Mouse (Mus musculus) liver, embryonic 14.5 days (tissue): ENCODE measurements around the gene Spata3. TPM values are rescaled to one million over a fixed set of nuclear protein-coding genes. Genes with fewer than 3 reads are reported as not detected.

Source experiments
- ATAC-seq: fragments of 200-750 bp; cut with Nextera tagmentation; 2 replicates; pipeline ENCODE4 v1.8.0; 2017; ENCODE audit warnings: moderate number of reproducible peaks, mild to moderate bottlenecking, moderate library complexity; ENCODE audit not compliant: insufficient read depth
- DNase-seq, 3 experiments: peaks; one replicate each; pipeline ENCODE4 v3.0.0-alpha.2; 2012 to 2013; ENCODE audit warnings: low read depth in 3 of 3, low spot score in 3 of 3
- H3K27ac ChIP-seq: fragments of 300-500 bp; sonication (generic); 2 replicates; pipeline ENCODE4 v1.5.1; 2014; ENCODE audit warnings: moderate library complexity, mild to moderate bottlenecking, control low read depth, inconsistent platforms
- H3K27me3 ChIP-seq: fragments of 300-500 bp; sonication (generic); 2 replicates; pipeline ENCODE4 v1.6.1; 2014; ENCODE audit warnings: mild to moderate bottlenecking, low read length, moderate library complexity; ENCODE audit not compliant: control insufficient read depth, insufficient read depth
- H3K36me3 ChIP-seq: fragments of 300-500 bp; sonication (generic); replicated peaks from 2 replicates; pipeline ENCODE4 v1.6.1; 2014; ENCODE audit warnings: low read depth; ENCODE audit not compliant: control insufficient read depth, insufficient read depth
- H3K4me1 ChIP-seq, 2 experiments: fragments of 200-500 bp in 1 of 2; fragments of 300-500 bp in 1 of 2; sonication (generic) in 1 of 2; replicated peaks; 2 replicates each; pipeline ENCODE4 v1.6.1; 2012 to 2014; ENCODE audit warnings: antibody characterized with exemption in 1 of 2, inconsistent platforms in 1 of 2, low read length in 1 of 2; ENCODE audit not compliant: control insufficient read depth in 2 of 2, insufficient read depth in 2 of 2
- H3K4me2 ChIP-seq: fragments of 300-500 bp; sonication (generic); 2 replicates; pipeline ENCODE4 v1.6.1; 2014; ENCODE audit warnings: low read depth, mild to moderate bottlenecking, control low read depth, moderate library complexity
- H3K4me3 ChIP-seq, 2 experiments: fragments of 200-500 bp in 1 of 2; fragments of 300-500 bp in 1 of 2; sonication (generic) in 1 of 2; 2 replicates each; pipeline ENCODE4 v1.5.1; 2012 to 2014; ENCODE audit warnings: low read depth in 2 of 2, low read length in 2 of 2, mild to moderate bottlenecking in 2 of 2, control low read depth in 1 of 2, inconsistent platforms in 1 of 2, moderate library complexity in 1 of 2; ENCODE audit not compliant: insufficient read depth in 1 of 2
- H3K9ac ChIP-seq: fragments of 300-500 bp; sonication (generic); replicated peaks from 2 replicates; pipeline ENCODE4 v1.6.1; 2014; ENCODE audit warnings: mild to moderate bottlenecking, control low read depth, moderate library complexity
- H3K9me3 ChIP-seq: fragments of 300-500 bp; sonication (generic); 2 replicates; pipeline ENCODE4 v1.6.1; 2016; ENCODE audit warnings: low read length, mixed read lengths; ENCODE audit not compliant: control insufficient read depth
- CTCF ChIP-seq: IDR thresholded peaks from 2 replicates; pipeline ENCODE4 v1.5.1; 2016; ENCODE audit warnings: antibody characterized with exemption, low read depth, control low read depth
- EP300 ChIP-seq: IDR thresholded peaks from 2 replicates; pipeline ENCODE4 v1.6.1; 2016; ENCODE audit warnings: antibody characterized with exemption, low read depth
- WGBS: fragments of 180-500 bp; shearing (Covaris S2); extraction: QIAGEN DNeasy Blood & Tissue Kit; methylation state at CpG from one replicate; pipeline ENCODE4 v1.1.7; 2014; ENCODE audit not compliant: insufficient replicate concordance; 5-methylcytosine and 5-hydroxymethylcytosine counted together
- polyA plus RNA-seq, 2 experiments: library from polyadenylated mRNA; depleted of rRNA in 1 of 2; stranded (reverse) in 1 of 2; unstranded in 1 of 2; fragments of >200 nt; fragmentation: Nextera tagmentation in 1 of 2; extraction: Ambion mirVana in 1 of 2; gene quantifications; 2 replicates each; pipeline versions ENCODE4 v1.2.1 to v1.2.3; 2012 to 2014

The Spata3 gene
- polyA plus RNA-seq (2012; rRNA removed) (0.05 and 0.17 TPM in 2 replicates), polyA plus RNA-seq (2014; fragmentation: Nextera tagmentation; extraction: Ambion mirVana) (0.17 and 0.21 TPM in 2 replicates)

DNA sequence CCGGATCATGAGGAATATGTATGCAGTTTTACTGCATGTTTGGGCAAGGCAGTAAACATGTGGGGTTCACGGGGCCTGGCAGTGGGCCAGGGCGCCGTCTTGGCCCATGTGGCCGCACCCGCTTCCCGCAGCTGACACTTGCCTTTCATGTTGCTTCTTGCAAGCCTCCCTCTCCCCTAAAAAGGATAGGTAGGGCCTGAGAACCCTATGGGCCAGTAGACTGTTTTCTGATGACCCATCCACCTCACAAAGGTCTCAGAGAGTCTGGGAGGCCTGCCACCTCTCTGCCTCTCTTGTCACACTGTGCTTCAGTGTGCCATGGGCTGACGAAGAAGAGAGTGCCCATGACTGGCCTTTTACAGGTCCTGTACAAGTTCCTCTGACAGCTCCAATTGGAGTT lies at the start of gene Spata3:
Gene Spata3, plus strand, starts transcription at position 301 of the 400 bp plus-strand sequence.
- no peak for DNase-seq
- Histone ChIP-seq H3K4me2 (no peak within 1 kb of the TSS), H3K27me3 (peaks cover 19% of the 10 kb centered on the region), H3K36me3 (no peaks in the 10 kb centered on the region), H3K27ac (no peak within 1 kb of the TSS), H3K4me1 (peaks cover 0 to 4% of the 10 kb centered on the region in 2 experiments; a peak in 1 of 4 replicates), H3K4me3 (no peak within 1 kb of the TSS), H3K9ac (no peak within 1 kb of the TSS), H3K9me3 (no peaks in the 10 kb centered on the region)
- 74% methylated on average over 8 of the region's 8 CpGs for whole genome bisulfite sequencing
- TF ChIP-seq EP300 (no peak), CTCF (no peak)
- ATAC-seq: no peak

DNA sequence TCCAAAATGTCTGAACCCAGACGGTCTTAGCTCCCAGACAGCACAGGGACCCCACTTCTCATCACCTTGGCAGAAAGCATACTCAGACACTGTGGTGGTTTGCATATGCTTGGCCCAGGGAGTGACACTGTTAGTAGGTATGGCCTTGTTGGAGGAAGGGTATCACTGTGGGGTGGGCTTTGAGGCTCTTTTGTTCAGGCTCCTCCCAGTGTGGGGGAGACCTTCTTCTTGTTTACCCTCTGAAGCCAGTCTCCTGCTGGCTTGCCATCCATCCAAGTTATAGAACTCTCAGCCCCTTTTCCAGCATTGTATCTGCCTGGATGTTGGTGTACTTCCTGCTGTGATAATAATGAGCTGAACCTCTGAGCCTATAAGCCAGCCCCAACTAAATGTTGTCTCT lies 47.5 kb upstream of the Spata3 start:
- Histone ChIP-seq H3K4me2 (no peak overlapping the region), H3K9me3 (no peaks in the 10 kb centered on the region), H3K27me3 (no peaks in the 10 kb centered on the region), H3K4me1 (no peaks in the 10 kb centered on the region), H3K27ac (no peak overlapping the region), H3K36me3 (no peaks in the 10 kb centered on the region), H3K4me3 (no peak overlapping the region), H3K9ac (no peak overlapping the region)
- WGBS: 33% methylated on average over 1 of the region's 1 CpGs
- ATAC-seq: no peak
- TF ChIP-seq CTCF (no peak), EP300 (no peak)
- no peak for DNase-seq

DNA sequence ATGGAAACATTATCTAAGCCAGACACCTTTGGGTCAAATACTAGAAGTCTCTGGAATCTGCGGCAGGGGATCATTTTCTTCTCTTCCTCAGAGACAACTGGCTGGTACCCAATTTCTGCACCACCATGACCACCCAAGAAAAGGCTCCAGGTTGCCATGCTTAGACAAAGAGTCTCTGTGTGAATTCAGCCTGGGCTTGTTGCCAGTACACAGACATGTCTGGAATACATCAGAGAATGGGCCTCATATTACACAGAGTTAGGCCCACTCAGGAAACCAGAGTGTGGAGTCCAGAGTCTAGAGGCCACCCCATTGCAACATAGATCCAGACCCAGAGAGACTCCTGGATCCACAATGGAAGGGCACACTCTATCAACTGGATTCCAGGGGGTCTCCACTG lies 47.1 kb upstream of the Spata3 start:
- DNase-seq (no peak), ATAC-seq (no peak)
- 74% methylated on average over 1 of the region's 1 CpGs for WGBS

DNA sequence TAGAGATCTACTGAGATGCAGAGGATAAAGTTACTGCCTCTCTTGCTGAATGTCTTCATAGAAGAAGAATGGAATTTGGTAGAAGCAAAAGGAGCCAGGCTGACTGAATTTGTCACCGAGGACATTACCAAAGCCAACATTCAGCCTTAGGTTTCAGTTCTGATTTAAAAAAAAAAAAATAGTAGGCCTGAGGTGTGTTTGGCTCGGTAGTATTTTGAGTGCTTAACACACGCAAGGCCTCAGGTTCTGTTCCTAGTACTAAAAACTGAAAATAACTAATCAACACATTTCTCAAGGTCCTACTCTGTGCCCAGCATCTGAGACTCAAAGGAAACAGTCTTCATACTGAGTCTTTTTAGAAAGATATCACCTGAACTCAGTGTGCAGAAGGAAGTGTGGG lies 45.5 kb upstream of the Spata3 start:
- no peak for ATAC-seq
- no peaks in the 10 kb centered on the region for H3K9me3 ChIP-seq
- H3K27me3 ChIP-seq: no peaks in the 10 kb centered on the region
- DNase-seq: no peak
- no peak overlapping the region for H3K4me3 ChIP-seq
- H3K27ac ChIP-seq: no peak overlapping the region
- WGBS: 63% methylated on average over 3 of the region's 3 CpGs
- H3K4me2 ChIP-seq: no peak overlapping the region
- H3K4me1 ChIP-seq: no peaks in the 10 kb centered on the region
- H3K9ac ChIP-seq: no peak overlapping the region
- no peak for TF ChIP-seq CTCF
- no peak for TF ChIP-seq EP300
- no peaks in the 10 kb centered on the region for H3K36me3 ChIP-seq

More for the DNA sequence above, 47.1 kb upstream of the Spata3 start:
- Histone ChIP-seq H3K4me1 (no peaks in the 10 kb centered on the region), H3K36me3 (no peaks in the 10 kb centered on the region), H3K4me3 (no peak overlapping the region), H3K27me3 (no peaks in the 10 kb centered on the region), H3K27ac (no peak overlapping the region), H3K9me3 (no peaks in the 10 kb centered on the region), H3K9ac (no peak overlapping the region; the same call in 1 of the 2 replicates), H3K4me2 (no peak overlapping the region)
- TF ChIP-seq CTCF: no peak
- no peak for TF ChIP-seq EP300

DNA sequence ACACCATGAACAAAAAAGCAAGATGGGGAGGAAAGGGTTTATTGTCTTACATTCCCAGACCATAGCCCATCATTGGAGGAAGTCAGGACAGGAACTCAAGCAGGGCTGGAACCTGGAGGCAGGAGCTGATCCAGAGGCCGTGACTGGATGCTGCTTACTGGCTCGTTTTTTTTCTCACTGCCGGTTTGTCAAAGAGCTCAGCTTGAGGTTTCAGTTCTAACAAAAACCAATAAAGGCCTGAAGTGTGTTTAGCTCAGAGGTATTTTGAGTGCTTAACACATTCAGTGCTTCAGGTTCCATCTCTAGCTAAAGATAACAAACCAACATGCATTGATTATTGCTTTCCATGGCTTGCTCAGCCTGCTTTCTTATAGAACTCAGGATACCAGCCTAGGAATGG lies 44.3 kb upstream of the Spata3 start:
- no peaks in the 10 kb centered on the region for H3K9me3 ChIP-seq

More for the DNA sequence above, 44.3 kb upstream of the Spata3 start:
- Histone ChIP-seq H3K27me3 (no peaks in the 10 kb centered on the region), H3K4me2 (no peak overlapping the region), H3K9ac (no peak overlapping the region), H3K36me3 (no peaks in the 10 kb centered on the region), H3K4me1 (no peaks in the 10 kb centered on the region), H3K4me3 (no peak overlapping the region), H3K27ac (no peak overlapping the region)
- no peak for DNase-seq
- WGBS: 52% methylated on average over 3 of the region's 3 CpGs
- TF ChIP-seq EP300: no peak
- TF ChIP-seq CTCF: no peak
- no peak for ATAC-seq
